Mouse (Mus musculus) 3134 (cell line): ENCODE measurements around the gene Olfr867.

Experiments
- DNase-seq: peaks from one replicate; pipeline ENCODE4 v3.0.0-alpha.2; 2011; ENCODE audit warnings: low spot score; ENCODE audit not compliant: insufficient read length; ENCODE audit errors: extremely low read depth

Olfr867 gene

DNA sequence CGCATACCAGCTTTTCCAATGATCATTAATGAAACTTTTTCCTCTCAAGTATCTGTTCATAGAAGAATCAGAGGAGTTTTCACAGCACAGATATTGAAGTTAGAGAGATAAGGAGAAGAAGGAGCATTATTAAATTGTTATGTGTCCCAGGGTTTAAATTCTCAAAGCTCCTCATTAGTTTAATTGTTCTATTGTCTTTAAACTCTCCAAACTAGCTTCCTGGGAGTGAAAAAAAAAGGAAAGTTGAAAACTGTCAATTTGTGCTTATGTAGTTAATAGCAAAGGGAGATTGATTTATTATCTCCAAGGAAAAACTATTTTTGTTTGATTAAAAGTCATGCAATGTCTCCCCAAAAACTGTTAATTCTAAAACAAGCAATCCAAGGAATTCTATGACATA is at the start of gene Olfr867:
Olfr867 (minus strand) TSS at position 101 of the 400 bp plus-strand sequence.
- DNase-seq: no peak

DNA sequence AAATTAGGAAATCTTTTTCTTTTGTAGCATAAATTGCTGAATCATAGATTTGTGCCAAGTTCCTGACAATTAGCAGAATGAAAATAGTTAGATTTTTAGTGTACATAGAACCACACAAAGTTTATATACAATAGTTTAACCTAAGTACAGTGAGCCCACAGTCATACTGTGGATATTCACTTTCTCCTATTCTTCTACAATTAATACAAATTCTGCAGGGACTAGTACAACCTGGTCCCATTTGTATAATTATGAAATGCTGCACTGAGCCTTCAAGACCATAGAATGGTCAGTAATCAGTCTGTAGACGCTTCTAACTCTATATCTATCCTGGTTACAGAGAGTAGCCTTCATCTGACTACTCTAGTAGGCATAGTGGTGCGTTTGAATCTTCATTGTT is 41.0 kb upstream of the Olfr867 start, which contains the start of gene Olfr868:
Olfr868 (plus strand) TSS at position 301 of the 400 bp plus-strand sequence.
- no peak for DNase-seq

DNA sequence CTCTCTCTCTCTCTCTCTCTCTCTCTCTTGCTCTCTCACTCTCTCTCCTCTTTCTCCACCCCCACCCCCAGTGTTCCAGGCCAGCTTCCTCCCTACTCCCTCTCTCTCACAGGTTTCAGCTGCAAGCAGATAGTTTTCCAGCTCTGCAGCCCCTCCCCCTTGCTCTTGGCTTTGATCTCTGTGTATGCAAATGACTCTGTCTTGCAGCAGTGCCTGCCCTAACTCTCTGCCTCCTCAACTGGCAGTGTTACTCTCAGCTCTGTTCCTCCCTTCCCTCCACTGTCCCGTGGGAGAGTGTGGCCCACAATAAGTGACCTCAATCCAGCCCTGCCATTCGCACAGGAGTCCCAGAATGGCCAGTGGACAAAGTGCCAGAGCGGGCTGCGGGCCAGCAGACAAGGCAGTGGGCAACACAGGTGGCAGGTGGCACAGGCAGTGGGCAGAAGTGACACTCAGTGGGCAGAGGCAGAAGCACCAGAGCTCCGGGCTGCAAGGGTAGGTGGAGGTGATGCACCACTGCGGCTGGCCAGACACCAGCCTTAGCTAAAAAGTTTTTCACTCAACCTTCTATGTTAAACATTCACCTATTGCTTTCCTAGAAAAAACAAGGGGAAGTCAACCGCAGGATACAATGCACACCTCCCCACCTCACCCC is 16.3 kb upstream of the Olfr867 start:
- no peak for DNase-seq

DNA sequence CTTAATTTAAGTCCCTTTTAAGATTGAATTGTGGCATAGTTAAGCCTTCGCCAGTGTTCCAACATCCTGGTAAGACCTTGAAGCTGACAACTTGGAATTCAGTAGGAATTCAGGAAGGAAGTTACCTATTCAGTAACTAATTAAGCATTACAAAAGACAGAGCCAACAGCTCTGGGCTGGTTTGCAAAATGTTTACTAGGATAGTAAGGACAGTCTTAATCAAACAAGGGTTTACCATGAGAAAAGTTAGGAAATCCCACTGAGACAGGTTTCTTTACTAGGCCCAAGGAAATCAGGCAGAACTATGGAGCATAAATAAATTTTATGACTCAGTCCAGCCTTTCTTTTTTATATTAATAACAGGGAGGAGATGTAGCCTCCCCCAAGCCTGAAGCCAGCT is 13.9 kb upstream of the Olfr867 start:
- no peak for DNase-seq

DNA sequence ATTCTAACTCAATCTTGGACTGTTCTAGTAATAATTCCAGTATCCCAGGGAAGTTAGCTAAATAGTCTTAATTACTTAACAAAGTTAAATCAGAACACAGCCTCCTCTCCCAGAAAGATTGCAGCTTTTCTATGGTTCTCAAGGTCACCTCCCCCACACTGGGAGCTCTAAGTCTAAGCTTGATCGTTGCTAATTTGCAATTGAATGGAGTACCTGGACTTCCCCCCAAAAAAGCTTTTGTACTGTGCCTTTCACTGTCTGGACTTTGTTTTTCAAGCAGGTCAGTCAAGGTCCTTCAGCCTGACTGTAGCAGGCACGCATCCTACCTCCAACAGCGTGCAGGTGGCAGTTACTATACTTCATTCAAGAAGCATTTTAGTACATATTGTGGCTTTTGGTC is 12.9 kb upstream of the Olfr867 start:
- DNase-seq: no peak

DNA sequence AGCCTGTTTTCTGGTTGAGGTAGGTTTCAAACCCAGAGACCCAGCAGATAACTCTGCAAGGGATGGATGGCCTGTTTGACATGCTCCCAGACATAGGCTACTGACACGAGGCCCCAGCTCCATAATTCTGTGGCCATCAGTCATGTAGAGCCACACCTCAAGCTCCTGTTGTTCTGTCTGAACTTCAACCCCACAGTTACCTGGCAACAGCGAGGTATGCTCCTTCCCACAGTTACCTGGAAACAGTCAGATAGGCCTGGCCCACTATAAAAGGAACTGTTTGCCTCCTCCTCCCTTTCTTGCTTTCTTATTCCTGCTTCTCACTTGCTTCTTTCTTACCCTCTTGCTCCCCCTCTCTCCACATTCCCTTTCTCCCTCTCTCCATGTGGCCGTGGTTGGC is 9.4 kb downstream of the Olfr867 start:
- DNase-seq: no peak

DNA sequence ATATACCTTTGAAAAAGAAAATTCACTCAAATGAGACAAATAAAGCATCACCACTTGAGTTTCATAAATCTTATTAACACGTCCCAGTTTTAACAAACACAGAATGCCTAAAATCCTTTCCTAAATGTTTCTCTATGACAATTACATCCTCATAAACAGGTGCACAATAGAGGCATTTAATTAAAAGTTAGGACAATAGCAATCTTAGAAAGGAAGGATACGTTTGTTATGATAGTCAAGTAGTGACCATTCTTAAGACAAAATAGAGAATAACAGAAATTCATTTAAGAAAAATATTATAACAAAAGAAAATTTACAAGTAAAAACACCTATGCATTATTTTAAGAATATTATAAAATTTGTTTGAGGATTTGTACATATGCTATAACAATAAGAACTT is 29.4 kb downstream of the Olfr867 start, which contains the start of gene Olfr866:
Olfr866 (minus strand) TSS at position 101 of the 400 bp plus-strand sequence.
- no peak for DNase-seq
